Comparison of ENCODE assay signal across 8 mouse cellular contexts in the genomic region with DNA sequence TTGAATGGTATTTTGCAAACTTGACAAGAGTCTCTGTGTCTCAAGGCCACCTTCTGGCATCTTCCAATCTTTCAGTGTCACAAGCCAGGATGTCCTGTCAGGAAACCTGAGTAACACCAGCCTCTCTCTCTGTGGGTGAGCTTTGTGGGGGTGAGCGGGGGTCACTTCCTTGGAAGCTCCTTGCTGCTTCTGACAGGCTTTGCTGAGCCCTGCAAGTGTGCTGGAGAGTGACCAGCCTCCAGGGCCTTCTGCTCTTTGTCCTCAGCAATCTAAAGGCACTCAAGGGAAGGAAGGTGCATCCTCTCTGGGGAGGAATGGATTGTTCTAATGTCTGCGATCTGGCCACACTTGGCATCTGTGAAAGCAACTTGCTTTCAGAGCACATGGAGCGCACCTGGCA. TPM values are rescaled to one million over a fixed set of nuclear protein-coding genes. Genes with fewer than 3 reads are reported as not detected.
DNase-seq lines count a peak whose midpoint lies in the region; ATAC-seq and TF ChIP-seq lines count a peak whose summit lies in the region.

No protein-coding gene starts in this region.

- TF ChIP-seq CTCF in intestine, postnatal 0 days (IDR thresholded peaks at IDR 0.05; ENCODE audit: low read depth) = no peak

- H3K9me3 ChIP-seq in intestine, postnatal 0 days (ENCODE audit: control insufficient read depth) = no peaks in the 10 kb centered on the region

- no peak for ATAC-seq in intestine, postnatal 0 days
- ATAC-seq in megakaryocyte progenitor cell, adult 5-6 weeks (replicated peaks; ENCODE audit: poor library complexity) = peak; percentile 41
- ATAC-seq in frontal cortex, adult (ENCODE audit: low TSS enrichment) = no peak

- H3K4me3 ChIP-seq in intestine, postnatal 0 days (ENCODE audit: low read depth, low read length) = no peak overlapping the region

- H3K27ac ChIP-seq in intestine, postnatal 0 days (ENCODE audit: low read depth, low read length) = 0 out of 2 replicates have a peak overlapping the region, but pooled peaks have one; percentile 7

- no peak overlapping the region for H3K4me2 ChIP-seq in intestine, postnatal 0 days (replicated peaks; ENCODE audit: low read depth)

- DNase-seq in gastrocnemius, postnatal 25 days = peak; percentile 30
- no peak for DNase-seq in gastrocnemius, postnatal 4 days (ENCODE audit: low spot score in 2 of 2)
- DNase-seq in forelimb bud, embryonic 11.5 days (ENCODE audit: low read depth, low spot score) = peak; percentile 37
- DNase-seq in layer of hippocampus, postnatal 25 days (ENCODE audit: extremely low spot score in 1 of 2, low spot score in 1 of 2) = no peak
- no peak for DNase-seq in right cerebral cortex, postnatal 25 days

- WGBS in intestine, postnatal 0 days = 64% methylated on average over 3 of the region's 3 CpGs

- no peak overlapping the region for H3K9ac ChIP-seq in intestine, postnatal 0 days (ENCODE audit: low read depth, low read length)

- no peaks in the 10 kb centered on the region for H3K27me3 ChIP-seq in intestine, postnatal 0 days (replicated peaks; ENCODE audit: control insufficient read depth, insufficient read depth, low read length)

- no peaks in the 10 kb centered on the region for H3K36me3 ChIP-seq in intestine, postnatal 0 days (ENCODE audit: control insufficient read depth, insufficient read depth)

- H3K4me1 ChIP-seq in intestine, postnatal 0 days (replicated peaks; ENCODE audit: control insufficient read depth, insufficient read depth, low read length) = peaks cover 13% of the 10 kb centered on the region

RNA-seq across cellular contexts. Expression of a gene that starts 41.1 kb away (rescaled TPM):
- 1 to 10 TPM; 6.1 to 6.4 TPM for total RNA-seq in gastrocnemius, postnatal 25 days (2021)
- total RNA-seq in gastrocnemius, postnatal 4 days (2021) = 10 to 100 TPM; 11.3 to 12.4 TPM
- 12.4 and 12.8 TPM in 2 replicates for polyA plus RNA-seq in intestine, postnatal 0 days (2015; fragmentation: Nextera tagmentation; extraction: Ambion mirVana)
- total RNA-seq in megakaryocyte progenitor cell, adult 5-6 weeks (2015) = 27.1 and 45.4 TPM in 2 replicates
- total RNA-seq in megakaryocyte progenitor cell, adult 5-6 weeks (2017) = 25.6 and 45.9 TPM in 2 replicates
- 10 to 100 TPM; 16.1 to 17.4 TPM for total RNA-seq in layer of hippocampus, postnatal 25 days (2021)

RNA-seq across cellular contexts. Expression of a gene that starts 46.8 kb away (rescaled TPM):
- 100 to 1,000 TPM in 1 of 2 experiments, 10 to 100 TPM in 1; 99.7 to 116 TPM for total RNA-seq in gastrocnemius, postnatal 25 days (2021)
- 100 to 1,000 TPM; 235 to 247 TPM for total RNA-seq in gastrocnemius, postnatal 4 days (2021)
- 326 and 327 TPM in 2 replicates for polyA plus RNA-seq in intestine, postnatal 0 days (2015; fragmentation: Nextera tagmentation; extraction: Ambion mirVana)
- 333 and 352 TPM in 2 replicates for total RNA-seq in megakaryocyte progenitor cell, adult 5-6 weeks (2015)
- total RNA-seq in megakaryocyte progenitor cell, adult 5-6 weeks (2017) = 107 and 114 TPM in 2 replicates
- total RNA-seq in layer of hippocampus, postnatal 25 days (2021) = 100 to 1,000 TPM; 187 to 192 TPM

RNA-seq across cellular contexts. Expression of a gene that starts 52.9 kb away (rescaled TPM):
- total RNA-seq in gastrocnemius, postnatal 25 days (2021) = not detected
- not detected for total RNA-seq in gastrocnemius, postnatal 4 days (2021)
- polyA plus RNA-seq in intestine, postnatal 0 days (2015; fragmentation: Nextera tagmentation; extraction: Ambion mirVana) = not detected in 2 replicates
- not detected in 2 replicates for total RNA-seq in megakaryocyte progenitor cell, adult 5-6 weeks (2015)
- total RNA-seq in megakaryocyte progenitor cell, adult 5-6 weeks (2017) = 1.8 TPM in 1 of 2 replicates, not detected in the other
- total RNA-seq in layer of hippocampus, postnatal 25 days (2021) = 1 to 10 TPM in 1 of 2 experiments, under 1 TPM in 1; 0.92 to 3.0 TPM

Comparison
In these comparisons a context has a peak if more than half of its experiments do, and no peak if none do; other contexts are left out.
1. DNase-seq: peak in gastrocnemius, postnatal 25 days (single experiment) and forelimb bud, embryonic 11.5 days (single experiment); none in gastrocnemius, postnatal 4 days (0 of 2), layer of hippocampus, postnatal 25 days (0 of 2) and right cerebral cortex, postnatal 25 days (single experiment).